Mouse (Mus musculus): ENCODE data around the gene Grin2a. TPM values are rescaled to one million over a fixed set of nuclear protein-coding genes. Genes with fewer than 3 reads are reported as not detected.

Grin2a gene
- under 1 TPM; 0.10 to 0.17 TPM for total RNA-seq (2021)
- long read RNA-seq, experiment 1: 0 reads
- long read RNA-seq, experiment 2: 0 reads

GRCm38 (mm10) chr16:9994951-9995813 is at the start of gene Grin2a:
TSS of gene Grin2a (minus strand) at chr16:9995560.
- no peak for DNase-seq
- intact Hi-C loops (cut with DNase I): loop anchor here (2.0 to 5.0 kb wide), 2 partner anchors 988 to 1112 kb away; no protein-coding TSS in a partner anchor

- intact Hi-C loops (cut with DNase I): no loop called here
- no peak for DNase-seq
Measured at GRCm38 (mm10) chr16:10035582-10036215, 40.3 kb upstream of the Grin2a start.

- DNase-seq: no peak
- intact Hi-C loops (cut with DNase I): no loop called here
Measured at GRCm38 (mm10) chr16:10033416-10033979, 38.1 kb upstream of the Grin2a start.

DNA sequence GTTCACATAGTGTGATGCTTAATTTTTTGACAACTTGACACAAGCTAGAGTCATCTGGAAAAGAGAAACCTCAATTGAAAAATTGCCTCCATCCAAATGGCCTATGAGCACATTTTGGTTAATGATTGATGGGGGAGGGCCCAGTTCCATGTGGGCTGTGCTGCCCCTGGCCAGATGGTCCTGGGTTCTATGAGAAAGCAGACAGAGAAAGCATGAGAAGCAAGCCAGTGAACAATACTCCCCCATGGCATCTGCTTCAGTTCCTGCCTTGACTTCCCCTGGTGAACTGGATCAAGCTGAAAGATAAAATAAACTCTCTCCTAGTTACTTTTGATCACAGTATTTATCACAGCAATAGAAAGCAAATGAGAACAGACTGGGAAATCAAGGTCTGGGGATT is 36.5 kb upstream of the Grin2a start:
- intact Hi-C loops (cut with DNase I): no loop called here
- no peak for DNase-seq

DNA sequence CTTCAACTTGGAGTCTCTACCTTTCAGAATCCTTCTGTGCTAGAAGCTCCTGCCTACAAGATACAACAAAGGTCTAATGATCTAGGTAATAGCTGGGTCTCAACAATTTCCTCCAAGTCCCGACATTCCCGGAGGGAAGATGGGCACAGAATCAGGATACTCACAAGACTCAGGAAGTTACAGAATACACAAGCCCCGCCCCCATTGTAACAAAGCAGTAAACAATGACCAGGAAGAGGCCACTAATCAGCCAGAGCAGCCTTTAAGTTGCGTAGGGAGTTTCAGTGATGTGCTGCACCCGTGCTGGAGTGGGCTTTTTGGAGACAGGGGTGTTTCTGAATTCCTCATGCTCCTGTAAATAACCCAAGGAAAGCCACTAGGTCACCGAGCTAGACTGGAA is 31.4 kb upstream of the Grin2a start:
- intact Hi-C loops (cut with DNase I): no loop called here
- DNase-seq: no peak

GRCm38 (mm10) chr16:10009743-10010142 is 14.4 kb upstream of the Grin2a start:
- no peak for DNase-seq
- intact Hi-C loops (cut with DNase I): no loop called here

DNA sequence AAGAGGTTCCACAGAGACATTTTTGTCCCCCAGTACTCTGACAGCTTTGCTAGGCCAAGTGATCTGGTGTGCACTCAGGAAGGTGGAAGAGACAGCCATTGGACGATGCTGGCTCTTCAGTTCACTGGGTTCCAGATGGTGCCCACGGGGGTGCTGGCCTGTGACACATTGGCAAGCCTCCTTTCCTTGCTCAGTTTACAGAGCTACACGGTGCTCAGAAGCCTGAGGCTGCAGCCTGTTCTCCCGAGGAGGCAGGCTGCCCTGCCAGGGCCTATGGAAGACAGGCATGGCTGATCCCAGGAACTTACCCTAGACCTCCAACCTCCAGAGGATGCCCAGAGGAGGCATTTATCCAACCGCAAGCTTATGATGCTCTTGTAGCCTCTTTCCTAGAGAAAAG is 10.2 kb upstream of the Grin2a start:
- intact Hi-C loops (cut with DNase I): no loop called here
- DNase-seq: no peak

GRCm38 (mm10) chr16:10004096-10004495 is 8.7 kb upstream of the Grin2a start:
- no peak for DNase-seq
- intact Hi-C loops (cut with DNase I): no loop called here

GRCm38 (mm10) chr16:10003001-10003400 is 7.6 kb upstream of the Grin2a start:
- intact Hi-C loops (cut with DNase I): no loop called here
- no peak for DNase-seq

DNA sequence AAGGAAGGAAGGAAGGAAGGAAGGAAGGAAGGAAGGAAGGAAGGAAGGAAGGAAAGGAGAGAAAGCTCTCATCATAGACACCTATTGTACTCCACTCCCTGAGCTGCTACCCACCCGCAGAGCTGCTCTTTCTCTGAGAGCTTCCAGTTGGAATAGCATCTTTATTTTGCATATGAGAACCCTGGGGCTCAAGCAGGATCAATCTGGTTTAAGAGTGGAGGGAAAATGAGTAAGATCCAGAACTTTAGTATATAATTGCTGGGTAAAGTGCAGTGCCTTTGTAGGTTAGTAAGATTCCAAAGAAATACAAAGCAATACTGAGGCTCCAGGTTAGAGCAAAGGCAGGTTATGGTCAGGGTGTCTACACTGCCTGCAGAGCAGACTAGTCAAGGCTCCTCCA is 6.2 kb upstream of the Grin2a start:
- intact Hi-C loops (cut with DNase I): no loop called here
- no peak for DNase-seq

GRCm38 (mm10) chr16:9999926-10000325 is 4.6 kb upstream of the Grin2a start:
- intact Hi-C loops (cut with DNase I): no loop called here

GRCm38 (mm10) chr16:9997931-9998330 is 2.6 kb upstream of the Grin2a start:
- intact Hi-C loops (cut with DNase I): no loop called here
- DNase-seq: no peak

More at GRCm38 (mm10) chr16:9999926-10000325, 4.6 kb upstream of the Grin2a start:
- no peak for DNase-seq

- no peak for DNase-seq
- intact Hi-C loops (cut with DNase I): loop anchor here (2.0 kb wide), 1 partner anchor 1113 kb away; no protein-coding TSS in a partner anchor
Measured at GRCm38 (mm10) chr16:9995814-9996210, 452 bp upstream of the Grin2a start.

DNA sequence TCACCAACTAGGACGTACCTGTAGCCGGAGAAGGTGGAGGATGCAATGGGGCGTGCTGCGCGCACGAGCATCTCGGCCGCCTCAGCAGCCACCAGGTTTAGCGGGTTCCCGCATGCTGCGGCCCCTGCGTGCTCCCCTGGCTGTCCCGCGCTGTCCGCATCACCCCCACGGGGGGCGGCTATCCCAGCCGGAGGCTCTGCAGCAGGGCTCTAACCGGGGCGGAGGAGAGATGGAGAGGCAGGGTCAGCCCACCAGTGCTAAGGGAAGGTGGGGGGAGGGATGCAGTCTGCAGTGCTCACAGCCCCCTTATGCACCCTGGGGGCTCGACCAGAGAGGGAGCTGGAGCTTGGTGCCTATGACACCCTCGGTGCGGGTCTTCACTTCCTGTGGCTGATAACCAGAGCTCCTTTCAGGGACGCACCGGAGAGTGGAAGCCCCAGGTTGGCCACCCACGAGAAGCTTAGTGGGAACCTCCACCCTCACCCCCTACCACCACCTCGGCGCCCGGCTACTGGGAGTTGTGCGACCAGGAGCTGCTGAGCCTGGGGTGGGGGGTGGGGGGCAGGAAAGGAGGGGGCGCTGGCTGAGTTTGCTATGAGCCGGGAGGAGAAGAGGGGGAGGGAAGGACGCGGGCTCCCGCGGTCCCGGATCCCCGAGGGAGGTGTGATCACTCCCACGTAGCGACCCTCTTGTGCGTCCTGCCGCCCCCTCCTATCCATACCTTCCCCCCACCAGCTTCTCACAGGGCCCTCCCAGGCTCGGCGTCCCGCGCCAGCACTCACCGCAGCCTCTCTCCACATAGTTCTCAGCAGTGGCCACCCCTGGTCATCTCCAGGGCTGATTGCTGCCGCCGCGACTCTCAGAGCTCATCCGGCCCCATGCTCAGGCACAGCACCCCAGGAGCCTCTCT is 1.1 kb downstream of the Grin2a start:
- intact Hi-C loops (cut with DNase I): loop anchor here (2.0 to 5.0 kb wide), 2 partner anchors 987 to 1111 kb away; no protein-coding TSS in a partner anchor
- no peak for DNase-seq

- intact Hi-C loops (cut with DNase I): loop anchor here (2.0 to 5.0 kb wide), 2 partner anchors 986 to 1111 kb away; no protein-coding TSS in a partner anchor
- peak; percentile 46 to 52 for DNase-seq
Measured at GRCm38 (mm10) chr16:9993255-9994040, 1.9 kb downstream of the Grin2a start.

- intact Hi-C loops (cut with DNase I): loop anchor here (5.0 kb wide), 1 partner anchor 985 kb away; no protein-coding TSS in a partner anchor
- no peak for DNase-seq
Measured at GRCm38 (mm10) chr16:9992773-9993221, 2.6 kb downstream of the Grin2a start.

GRCm38 (mm10) chr16:9992076-9992772 is 3.1 kb downstream of the Grin2a start:
- intact Hi-C loops (cut with DNase I): loop anchor here (5.0 kb wide), 1 partner anchor 985 kb away; no protein-coding TSS in a partner anchor
- DNase-seq: no peak

GRCm38 (mm10) chr16:9985041-9985440 is 10.3 kb downstream of the Grin2a start:
- intact Hi-C loops (cut with DNase I): no loop called here
- DNase-seq: no peak
